Mouse (Mus musculus): ENCODE data around the gene Rsrp1.
A peak's percentile ranks its signal among the peaks of the same experiment; 100 is the strongest.

The Rsrp1 gene

GRCm38 (mm10) chr4:134922111-134922924 lies 1.1 kb upstream of the Rsrp1 start:
- DNase-seq: no peak

GRCm38 (mm10) chr4:134922925-134923244 lies 507 bp upstream of the Rsrp1 start:
- DNase-seq: peak; percentile 78 to 83

GRCm38 (mm10) chr4:134924019-134924741 lies 788 bp downstream of the Rsrp1 start:
- DNase-seq: peak; percentile 54 to 67

- no peak for DNase-seq
Measured at GRCm38 (mm10) chr4:134925206-134925605, 1.8 kb downstream of the Rsrp1 start.

GRCm38 (mm10) chr4:134927815-134928463 lies 4.5 kb downstream of the Rsrp1 start:
- no peak for DNase-seq

GRCm38 (mm10) chr4:134928464-134928836 lies 5.1 kb downstream of the Rsrp1 start:
- no peak for DNase-seq

GRCm38 (mm10) chr4:134929536-134929935 lies 6.1 kb downstream of the Rsrp1 start:
- peak in 1 of 2 experiments; percentile 38 for DNase-seq

- no peak for DNase-seq
Measured at GRCm38 (mm10) chr4:134930190-134930589, 6.8 kb downstream of the Rsrp1 start.

- DNase-seq: peak; percentile 87 to 92
Measured at GRCm38 (mm10) chr4:134930684-134931481, 7.5 kb downstream of the Rsrp1 start, which contains the start of gene Syf2. Gene Syf2, plus strand, starts transcription at chr4:134930898.

GRCm38 (mm10) chr4:134937240-134938176 lies 14.1 kb downstream of the Rsrp1 start:
- DNase-seq: no peak

- no peak for DNase-seq
Measured at GRCm38 (mm10) chr4:134939900-134940299, 16.5 kb downstream of the Rsrp1 start.

- no peak for DNase-seq
Measured at GRCm38 (mm10) chr4:134943758-134944538, 20.6 kb downstream of the Rsrp1 start.

- peak; percentile 57 for DNase-seq
Measured at GRCm38 (mm10) chr4:134946024-134946744, 22.8 kb downstream of the Rsrp1 start.

GRCm38 (mm10) chr4:134950518-134951091 lies 27.2 kb downstream of the Rsrp1 start:
- no peak for DNase-seq

- no peak for DNase-seq
Measured at GRCm38 (mm10) chr4:134954461-134954860, 31.1 kb downstream of the Rsrp1 start.

- no peak for DNase-seq
Measured at GRCm38 (mm10) chr4:134955196-134955595, 31.8 kb downstream of the Rsrp1 start.

GRCm38 (mm10) chr4:134955845-134956244 lies 32.5 kb downstream of the Rsrp1 start:
- no peak for DNase-seq

GRCm38 (mm10) chr4:134956328-134956727 lies 32.9 kb downstream of the Rsrp1 start:
- peak; percentile 53 to 62 for DNase-seq

- DNase-seq: peak; percentile 60 to 61
Measured at GRCm38 (mm10) chr4:134963021-134963776, 39.8 kb downstream of the Rsrp1 start.
